Mouse (Mus musculus): ENCODE measurements around the gene Palm2.

Palm2 gene

GRCm38 (mm10) chr4:57514003-57514937, 80.2 kb downstream of the Palm2 start:
- no peak for DNase-seq

DNA sequence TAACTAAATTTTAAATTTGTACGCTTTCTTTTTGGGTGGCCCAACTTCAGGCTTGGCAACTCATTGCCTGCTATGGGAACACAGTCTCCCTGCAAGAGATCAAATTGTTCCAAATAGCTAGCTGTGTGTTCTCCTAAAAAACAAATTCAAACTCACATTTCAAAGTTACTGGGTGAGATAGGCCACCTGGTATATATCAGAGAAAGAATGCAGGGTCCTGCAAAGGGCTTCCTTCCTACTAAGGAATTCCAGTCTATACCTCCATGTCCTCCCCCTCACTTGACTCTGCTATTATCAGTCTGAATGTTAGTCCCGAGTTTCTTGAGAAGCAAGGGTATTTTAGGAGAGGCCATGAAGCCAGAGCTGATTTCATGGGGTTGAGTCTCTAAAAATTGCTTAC, 81.3 kb downstream of the Palm2 start:
- DNase-seq = no peak

DNA sequence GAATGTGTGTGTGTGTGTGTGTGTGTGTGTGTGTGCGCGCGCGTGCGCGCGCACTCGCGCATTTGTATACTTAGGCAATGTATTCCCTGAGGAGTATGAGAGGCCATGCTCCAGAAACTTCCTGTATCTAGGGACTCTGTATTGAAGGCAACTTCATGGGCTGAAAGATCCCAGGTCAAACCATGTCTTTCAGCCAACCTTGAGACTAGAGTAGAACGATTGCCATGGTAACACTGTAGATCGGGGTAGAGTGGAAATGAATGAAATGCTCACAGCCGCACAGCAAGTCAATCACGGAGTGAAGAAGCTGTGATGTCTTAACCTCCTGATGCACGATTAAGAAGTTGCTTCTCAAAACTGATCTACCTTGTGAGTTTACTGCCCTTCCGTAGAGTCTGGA, 89.4 kb downstream of the Palm2 start:
- no peak for DNase-seq

GRCm38 (mm10) chr4:57524461-57524860, 90.4 kb downstream of the Palm2 start:
- DNase-seq = no peak

GRCm38 (mm10) chr4:57525221-57526011, 91.4 kb downstream of the Palm2 start:
- no peak for DNase-seq

GRCm38 (mm10) chr4:57528296-57528695, 94.2 kb downstream of the Palm2 start:
- no peak for DNase-seq

GRCm38 (mm10) chr4:57533686-57534085, 99.6 kb downstream of the Palm2 start:
- no peak for DNase-seq

GRCm38 (mm10) chr4:57534232-57534631, 100.2 kb downstream of the Palm2 start:
- no peak for DNase-seq

DNA sequence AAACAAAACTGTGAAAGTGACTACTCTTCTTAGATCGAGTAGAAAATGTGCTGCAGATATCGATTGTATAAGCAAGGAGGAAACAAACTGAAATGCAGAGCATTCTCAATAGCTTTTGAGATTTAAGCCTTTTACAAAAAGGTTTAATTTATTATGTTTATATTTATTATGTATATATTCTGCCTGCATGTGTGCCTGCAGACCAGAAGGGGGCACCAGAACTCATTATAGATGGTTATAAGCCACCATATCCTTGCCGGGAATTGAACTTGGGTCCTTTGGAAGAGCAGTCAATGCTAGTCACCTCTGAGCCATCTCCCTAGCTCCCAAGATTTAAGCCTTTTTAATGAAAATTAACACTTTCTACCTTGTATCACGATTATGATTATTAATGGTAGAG, 101.0 kb downstream of the Palm2 start:
- DNase-seq = no peak

- DNase-seq = no peak
Observed at GRCm38 (mm10) chr4:57538029-57538688, 104.1 kb downstream of the Palm2 start.

DNA sequence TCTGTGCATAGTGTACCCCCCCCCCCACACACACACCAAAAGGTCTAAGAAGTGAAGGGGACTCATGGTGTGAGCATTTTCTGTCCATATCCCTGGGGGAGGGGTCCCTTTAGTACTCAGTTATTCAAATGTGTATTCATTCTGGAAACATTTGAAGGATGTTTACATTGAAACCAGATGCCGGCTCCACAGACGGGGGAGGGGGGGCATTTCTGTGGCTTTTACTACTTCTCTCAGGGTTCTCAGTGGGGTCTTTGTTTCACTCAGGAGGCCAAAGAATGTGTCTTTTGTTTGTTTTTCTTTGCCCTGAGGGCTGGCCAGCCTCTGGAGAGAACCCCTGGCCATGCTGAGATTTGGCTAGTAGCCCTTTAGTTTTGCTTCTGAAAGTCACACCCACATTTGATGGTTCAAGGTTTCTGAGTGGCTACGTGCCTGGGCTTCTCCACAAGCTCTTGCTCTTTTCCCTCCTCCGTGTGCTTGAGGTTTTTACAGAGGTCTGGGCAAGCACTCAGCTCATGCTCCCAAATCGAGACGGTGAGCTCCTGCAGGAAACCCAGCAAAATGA, 109.7 kb downstream of the Palm2 start:
- no peak for DNase-seq

- no peak for DNase-seq
Observed at GRCm38 (mm10) chr4:57547785-57548184, 113.7 kb downstream of the Palm2 start.

- no peak for DNase-seq
Observed at GRCm38 (mm10) chr4:57550216-57550615, 116.2 kb downstream of the Palm2 start.

DNA sequence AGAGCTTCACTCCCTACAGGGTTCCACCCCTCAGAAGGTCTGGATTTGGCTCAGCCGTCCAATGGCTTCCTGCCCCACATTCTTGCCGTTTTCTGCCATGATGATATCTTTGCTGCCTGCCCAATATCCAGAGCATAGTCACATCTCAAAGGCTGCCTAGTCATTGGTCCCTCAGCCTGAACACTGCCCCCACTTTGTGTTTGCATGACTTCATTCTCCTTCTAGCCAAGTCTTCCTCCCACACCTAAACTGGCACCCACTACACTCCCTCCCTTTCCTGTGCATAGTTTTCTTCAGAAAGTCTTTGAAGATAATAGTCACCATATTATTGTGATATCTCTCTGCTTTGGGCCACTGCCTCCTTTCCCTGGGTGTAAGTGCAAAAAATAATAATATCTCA, 123.1 kb downstream of the Palm2 start:
- no peak for DNase-seq

GRCm38 (mm10) chr4:57559438-57559837, 125.4 kb downstream of the Palm2 start:
- DNase-seq = no peak

GRCm38 (mm10) chr4:57560010-57560409, 126.0 kb downstream of the Palm2 start:
- no peak for DNase-seq

DNA sequence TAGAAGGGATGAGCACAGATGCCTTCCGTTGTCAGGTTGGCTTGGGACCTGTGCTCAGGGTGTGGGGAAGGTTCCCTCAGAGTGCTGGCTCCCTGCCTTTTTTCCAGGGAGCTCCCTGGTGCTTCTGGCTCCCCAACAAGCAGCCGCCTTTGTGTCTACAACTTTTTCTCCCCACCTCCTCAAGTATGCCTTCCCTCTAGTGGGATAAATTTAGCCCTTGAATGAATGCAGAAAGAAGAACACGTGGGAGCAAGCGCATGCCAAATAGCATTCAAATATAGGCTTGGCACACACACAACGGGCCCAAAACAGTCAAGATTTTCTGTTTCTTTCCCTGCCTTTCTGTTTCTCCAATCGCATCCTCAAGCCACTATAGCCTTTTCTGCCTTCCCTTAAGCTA, 127.0 kb downstream of the Palm2 start:
- DNase-seq = no peak

GRCm38 (mm10) chr4:57565283-57565682, 131.2 kb downstream of the Palm2 start:
- no peak for DNase-seq

GRCm38 (mm10) chr4:57565811-57566210, 131.8 kb downstream of the Palm2 start:
- DNase-seq = peak; percentile 25

DNA sequence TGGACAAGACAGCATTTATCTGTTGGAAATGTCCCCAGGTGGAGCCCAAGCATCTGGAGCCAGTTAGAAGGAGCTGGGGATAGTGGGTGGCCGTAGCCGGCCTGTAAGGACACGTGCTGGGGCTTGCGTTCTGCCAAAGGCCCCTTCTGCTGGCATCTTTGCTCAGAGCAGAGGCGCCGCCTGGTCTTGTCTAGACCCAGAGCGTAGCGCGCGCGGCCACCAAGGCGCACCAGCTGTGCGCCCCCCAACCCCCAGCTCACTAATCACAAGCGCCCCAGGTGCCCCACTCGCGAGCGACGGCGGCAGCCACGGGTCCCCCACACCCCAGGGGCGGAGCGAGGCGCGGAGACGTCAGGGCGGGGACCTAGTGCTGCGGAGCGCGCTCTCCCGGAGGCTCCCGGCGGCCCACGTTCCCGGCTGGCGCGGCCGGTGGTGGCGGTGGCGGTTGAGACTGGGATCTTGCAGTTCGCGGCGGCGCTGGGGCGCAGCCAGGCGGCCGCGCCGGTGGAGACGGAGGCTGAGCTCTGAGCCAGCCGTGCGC, 133.7 kb downstream of the Palm2 start, which contains the start of gene Pakap:
Pakap (plus strand) TSS at position 514 of the 541 bp plus-strand sequence.
- peak; percentile 6 for DNase-seq

DNA sequence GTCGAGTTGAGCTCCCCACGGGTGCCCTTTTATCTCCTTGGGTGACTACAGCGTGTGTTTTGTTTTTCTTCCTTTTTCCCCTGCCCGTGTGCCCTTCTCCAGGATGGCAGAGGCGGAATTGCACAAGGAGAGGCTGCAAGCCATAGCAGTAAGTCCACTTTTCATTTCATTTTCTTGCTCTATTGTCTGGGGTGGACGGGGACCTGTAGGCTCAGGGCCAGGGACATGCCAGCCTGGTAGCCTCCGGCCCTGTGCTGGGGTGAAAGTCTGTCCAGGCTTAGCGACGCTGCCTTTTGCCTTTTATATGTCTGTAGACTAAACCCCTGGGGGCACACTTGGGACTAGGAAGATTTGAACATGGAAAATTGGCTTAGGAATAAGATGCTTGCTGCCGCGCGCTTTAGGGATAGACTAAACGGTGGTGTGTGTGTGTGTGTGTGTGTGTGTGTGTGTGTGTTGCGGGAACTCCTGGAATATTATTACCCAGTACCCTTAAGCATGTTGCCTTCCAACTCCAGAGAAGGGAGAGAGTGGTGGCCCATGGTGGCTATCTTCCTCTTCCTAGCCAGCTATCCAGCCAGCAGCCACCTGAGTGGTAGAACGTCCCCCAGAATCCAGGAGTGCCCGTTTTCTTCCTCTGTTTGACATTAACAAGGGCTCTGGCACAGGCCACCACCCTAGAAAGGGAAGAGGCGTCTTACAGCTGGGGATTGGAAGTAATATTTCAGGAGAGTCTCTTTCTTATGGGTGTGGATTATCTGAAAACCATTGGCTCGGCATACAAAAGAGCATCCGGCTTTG, 134.4 kb downstream of the Palm2 start:
- DNase-seq = no peak

GRCm38 (mm10) chr4:57569069-57569355, 135.0 kb downstream of the Palm2 start:
- no peak for DNase-seq

Data from thymus, postnatal 25 days (tissue).